Mouse (Mus musculus): ENCODE measurements at regions not wholly inside any gene's neighbourhood (a gene's known extent, or its start where the extent isn't known, plus 50 kb on each side); places are given as distances from the start of the nearest gene placed in this dataset.

DNA sequence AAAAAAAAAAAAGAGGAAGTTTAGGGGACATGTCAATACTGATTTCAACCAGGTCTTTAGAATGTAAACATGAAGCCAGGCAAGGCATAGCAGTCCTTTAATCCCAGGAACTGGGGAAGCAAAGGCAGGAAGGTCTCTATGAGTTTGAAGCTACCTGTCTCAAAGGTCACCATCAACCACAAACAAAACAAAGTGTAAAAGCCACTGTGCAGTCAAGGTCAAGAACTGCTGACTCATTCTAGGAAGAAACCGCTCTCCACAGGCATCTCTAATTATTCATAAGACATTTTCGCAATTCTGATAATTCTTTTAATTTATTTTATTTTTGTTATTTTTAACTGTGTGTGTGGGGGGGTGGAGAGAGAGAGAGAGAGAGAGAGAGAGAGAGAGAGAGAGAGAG, 364.0 kb downstream of the Cntnap4 start:
- no peak for DNase-seq (ENCODE audit: extremely low spot score in 1 of 2, low spot score in 1 of 2)

DNA sequence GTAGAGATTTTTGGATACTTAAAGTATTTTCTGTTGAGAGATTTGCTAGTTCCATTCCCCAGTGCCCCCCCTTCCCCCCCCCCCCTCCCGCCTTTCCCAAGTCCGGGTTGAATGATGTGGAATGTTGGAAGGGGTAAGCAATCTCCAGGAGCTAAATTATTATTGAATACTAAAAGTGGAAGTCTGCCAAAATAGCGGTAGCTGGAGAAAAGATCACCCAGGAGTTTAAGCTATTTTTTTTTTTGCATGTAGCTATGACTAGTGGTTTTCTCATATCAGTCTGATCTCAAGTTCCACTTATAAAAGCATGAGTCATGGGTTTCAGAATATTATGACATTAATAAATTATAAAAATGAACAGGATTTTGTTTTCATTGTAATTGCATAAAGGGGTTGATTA, 365.6 kb downstream of the Cntnap4 start:
- DNase-seq (ENCODE audit: extremely low spot score in 1 of 2, low spot score in 1 of 2): no peak

DNA sequence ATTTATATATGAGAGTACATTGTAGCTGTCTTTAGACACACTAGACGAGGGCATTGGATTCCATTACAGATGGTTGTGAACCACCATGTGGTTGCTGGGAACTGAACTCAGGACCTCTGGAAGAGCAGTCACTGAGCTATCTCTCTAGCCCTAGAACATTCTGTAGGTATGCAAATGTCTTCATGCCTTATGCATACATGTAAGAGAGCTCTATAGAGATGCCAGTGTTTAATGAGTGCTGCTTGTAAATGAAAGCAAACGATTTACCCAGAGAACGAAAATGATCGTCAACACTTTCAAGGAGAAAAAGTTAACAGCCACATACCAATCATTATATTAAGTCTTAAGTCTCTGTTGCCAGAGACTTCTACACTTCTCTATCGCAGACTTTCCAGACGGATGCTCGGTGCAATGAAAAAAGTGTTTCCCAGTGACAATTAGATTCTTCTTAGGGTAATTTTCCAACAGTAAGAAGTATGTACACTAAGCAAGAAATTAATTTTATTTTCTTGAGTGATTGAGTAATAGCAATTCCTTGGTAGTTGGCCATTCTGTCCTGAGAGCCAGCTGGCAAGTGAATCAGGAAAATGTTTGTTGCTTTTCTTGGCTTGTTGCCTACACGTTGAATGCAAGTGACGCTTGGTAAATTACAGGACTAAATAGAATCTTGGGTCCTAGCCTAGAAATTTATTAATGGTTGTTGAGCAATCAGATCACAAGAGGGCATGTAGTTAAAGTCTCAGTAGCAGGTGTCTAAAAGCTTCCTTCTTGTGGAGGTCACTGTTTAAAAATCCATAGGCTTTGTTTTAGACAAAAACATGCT, 366.3 kb downstream of the Cntnap4 start:
- DNase-seq (ENCODE audit: extremely low spot score in 1 of 2, low spot score in 1 of 2): peak in 1 of 2 experiments; percentile 30

DNA sequence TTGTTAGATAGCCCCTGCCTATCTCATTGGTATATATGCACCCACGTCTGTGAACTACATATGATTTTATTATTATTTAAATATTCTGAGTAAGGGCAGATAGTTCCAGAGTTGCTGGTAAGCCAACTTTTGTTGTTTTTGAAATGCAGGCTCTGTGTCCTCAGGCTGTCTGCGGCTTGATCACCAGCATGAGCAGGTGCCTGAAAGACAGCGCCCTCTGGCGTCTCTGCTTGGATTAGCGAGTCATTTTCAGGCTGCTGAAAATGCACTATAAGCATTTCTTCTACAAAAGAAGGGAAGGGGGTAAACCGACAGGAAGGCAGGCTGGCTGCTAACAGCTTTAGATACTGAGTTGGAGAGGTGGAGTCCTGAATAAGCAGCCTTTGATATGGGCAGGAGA, 402.6 kb downstream of the Cntnap4 start:
- DNase-seq (ENCODE audit: extremely low spot score in 1 of 2, low spot score in 1 of 2): peak; percentile 73 to 95

DNA sequence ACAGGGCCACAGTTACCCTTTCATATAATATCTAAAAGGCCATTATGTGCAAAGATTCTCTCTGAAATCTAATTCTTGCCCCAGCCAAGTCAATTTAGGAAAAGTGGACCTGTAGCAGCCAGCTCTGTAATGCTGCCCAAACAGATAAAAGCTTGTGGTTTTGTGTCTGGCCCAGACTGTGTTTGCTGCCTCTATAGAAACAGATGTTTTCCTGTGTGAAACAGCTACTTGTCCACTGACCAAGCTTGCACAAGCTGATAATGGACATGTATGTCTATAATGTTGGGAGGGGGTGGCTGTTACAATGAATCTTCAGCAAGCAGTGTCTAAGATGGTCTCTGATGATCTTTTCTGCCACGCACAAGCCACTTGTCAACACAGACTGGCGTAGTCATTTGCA, 405.9 kb downstream of the Cntnap4 start:
- DNase-seq (ENCODE audit: extremely low spot score in 1 of 2, low spot score in 1 of 2): no peak

DNA sequence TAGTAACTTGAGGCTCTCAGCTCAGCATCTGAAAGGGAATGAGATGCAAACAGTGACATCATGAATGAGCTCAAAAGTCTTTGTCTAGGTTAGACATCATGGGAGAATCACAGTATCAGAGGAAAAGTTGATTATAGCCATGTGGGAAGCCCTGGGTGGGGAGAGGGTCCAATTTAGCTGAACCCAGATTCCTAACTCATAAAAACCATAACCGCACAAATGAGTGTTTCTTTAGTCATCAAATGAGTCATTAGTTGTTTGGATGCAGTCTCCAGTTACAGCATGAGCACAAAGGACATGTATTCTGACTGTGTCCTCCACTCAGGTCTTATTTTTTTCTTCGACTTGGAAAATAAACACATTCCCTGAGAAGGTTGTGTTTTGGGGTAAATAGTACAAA, 406.5 kb downstream of the Cntnap4 start:
- DNase-seq (ENCODE audit: extremely low spot score in 1 of 2, low spot score in 1 of 2): no peak

DNA sequence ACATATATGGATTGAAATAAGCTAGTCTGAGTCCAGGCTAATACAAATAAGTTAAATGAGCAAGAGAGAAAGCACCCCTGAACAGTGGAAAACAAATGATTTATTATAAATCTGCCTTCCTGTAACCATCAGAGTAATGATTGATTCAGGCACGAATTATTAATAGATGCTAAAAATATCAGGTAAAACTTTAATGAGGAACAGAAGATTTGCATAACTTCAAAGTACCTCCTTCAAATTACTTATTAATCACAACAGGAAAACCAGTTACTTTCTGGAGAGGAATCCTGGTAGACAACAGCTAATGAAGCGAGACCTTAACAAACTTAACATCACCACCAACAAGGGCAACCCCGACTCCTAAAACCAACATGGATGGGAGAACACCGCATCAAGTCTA, 423.9 kb downstream of the Cntnap4 start:
- DNase-seq (ENCODE audit: extremely low spot score in 1 of 2, low spot score in 1 of 2): no peak

DNA sequence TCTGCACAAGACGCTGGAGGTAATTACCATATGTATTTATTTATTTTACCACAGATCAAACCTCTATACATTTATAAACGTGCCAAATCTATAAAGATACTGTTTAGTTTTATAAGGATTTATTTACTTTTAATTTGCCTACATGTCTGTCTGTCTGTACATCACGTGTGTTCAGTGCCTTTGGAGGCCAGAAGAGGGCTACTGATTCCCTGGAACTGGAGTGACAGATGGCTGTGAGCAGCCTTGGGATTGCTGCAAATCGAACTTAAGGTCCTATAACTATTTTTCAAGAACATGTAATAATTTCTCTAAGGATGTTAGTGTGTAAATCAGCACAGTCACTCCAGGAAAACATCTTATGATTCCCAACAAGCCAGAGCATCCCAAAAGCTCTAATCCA, 437.5 kb downstream of the Cntnap4 start:
- no peak for DNase-seq (ENCODE audit: extremely low spot score in 1 of 2, low spot score in 1 of 2)

DNA sequence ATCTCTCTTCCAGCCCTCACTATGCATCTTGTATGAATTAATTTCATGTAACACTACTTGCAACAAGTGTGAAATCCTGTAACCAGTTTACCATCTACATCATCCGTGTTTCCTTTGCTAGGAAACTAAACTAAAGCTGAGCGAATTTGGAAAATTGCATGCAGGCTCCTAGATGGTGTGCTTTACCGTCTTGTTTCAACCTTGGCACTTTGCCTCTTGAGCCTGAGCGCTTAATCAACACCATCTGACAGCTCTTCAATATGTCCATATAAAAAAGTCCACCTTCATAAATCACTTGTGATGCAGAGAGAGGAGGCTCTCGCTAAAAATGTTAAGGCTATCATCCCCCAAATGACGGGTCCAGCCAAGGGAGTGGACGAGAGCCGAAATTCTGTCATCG, 459.0 kb downstream of the Cntnap4 start:
- no peak for DNase-seq (ENCODE audit: extremely low spot score in 1 of 2, low spot score in 1 of 2)

DNA sequence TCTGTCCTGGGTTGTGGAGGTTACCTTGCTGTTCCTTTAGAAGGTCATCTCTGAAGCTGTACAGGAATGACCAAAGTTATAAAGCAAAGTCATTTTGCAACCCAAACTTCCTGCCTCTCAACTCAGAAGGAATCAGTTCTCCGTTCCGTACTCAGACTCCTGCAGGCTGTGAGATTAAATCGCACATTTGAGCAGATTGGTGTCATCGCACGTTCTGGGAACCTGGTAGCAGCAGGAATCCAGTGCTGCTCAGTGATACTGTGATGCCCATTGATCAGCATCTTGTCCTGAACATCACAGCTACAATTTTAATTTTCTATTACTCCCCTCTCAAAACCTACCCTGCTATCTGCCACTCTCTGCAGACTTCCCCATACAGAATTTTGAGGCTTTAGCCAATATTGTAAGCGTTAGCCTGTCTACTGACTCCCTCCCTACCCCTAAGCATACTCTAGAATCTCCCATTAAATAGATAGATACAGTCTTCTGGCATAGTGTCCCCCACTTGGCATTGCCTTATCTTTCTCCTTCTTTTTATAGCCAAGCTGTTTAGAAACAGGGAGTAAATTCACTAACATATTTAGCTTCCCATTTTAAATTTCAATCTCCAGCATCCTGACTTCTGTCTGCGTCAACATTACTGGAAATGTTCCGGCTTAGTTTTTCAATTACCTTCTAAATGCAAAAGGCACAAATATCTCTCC, 482.1 kb downstream of the Cntnap4 start:
- DNase-seq (ENCODE audit: extremely low spot score in 1 of 2, low spot score in 1 of 2): peak in 1 of 2 experiments; percentile 2

DNA sequence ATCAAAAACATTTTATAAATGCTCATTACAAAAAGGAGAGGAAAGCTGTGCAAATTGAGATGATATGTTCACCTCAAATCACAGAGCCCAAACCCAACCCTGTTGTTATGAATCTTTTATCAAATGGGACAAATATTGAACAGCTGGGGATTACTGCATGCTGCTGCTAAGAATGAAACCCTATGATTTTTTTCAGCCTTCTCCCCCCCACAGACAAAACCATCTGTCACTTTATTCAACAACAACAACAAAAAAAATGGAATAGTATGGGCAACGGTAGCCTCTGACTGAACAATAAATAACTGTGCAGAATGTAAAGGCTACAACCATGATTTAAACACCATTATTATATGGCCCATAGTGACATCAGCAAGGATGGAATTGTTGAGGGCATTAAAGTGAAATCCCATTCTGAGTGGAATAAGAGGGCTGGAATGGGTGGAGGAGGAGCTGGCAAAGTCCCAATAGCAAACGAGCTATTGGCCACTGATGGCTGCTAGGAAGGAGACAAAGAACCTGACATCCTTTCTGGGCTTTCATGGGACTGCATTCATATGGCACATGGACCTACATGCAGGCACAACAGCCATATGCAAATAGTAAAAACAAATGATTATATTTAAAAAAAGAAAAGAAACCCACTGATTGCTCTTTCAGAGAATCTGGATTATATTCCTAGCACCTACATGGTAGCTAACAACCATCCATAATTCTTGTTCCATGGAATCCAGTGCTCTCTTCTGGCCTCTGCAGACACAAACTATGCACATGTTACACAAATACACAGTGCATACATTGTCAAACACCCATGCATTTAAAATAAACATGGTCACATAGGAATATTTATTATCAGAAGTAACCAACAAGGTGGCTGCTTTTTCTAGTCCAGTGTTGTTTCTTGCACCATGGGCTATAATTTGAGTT, 495.7 kb downstream of the Cntnap4 start:
- no peak for DNase-seq (ENCODE audit: extremely low spot score in 1 of 2, low spot score in 1 of 2)

DNA sequence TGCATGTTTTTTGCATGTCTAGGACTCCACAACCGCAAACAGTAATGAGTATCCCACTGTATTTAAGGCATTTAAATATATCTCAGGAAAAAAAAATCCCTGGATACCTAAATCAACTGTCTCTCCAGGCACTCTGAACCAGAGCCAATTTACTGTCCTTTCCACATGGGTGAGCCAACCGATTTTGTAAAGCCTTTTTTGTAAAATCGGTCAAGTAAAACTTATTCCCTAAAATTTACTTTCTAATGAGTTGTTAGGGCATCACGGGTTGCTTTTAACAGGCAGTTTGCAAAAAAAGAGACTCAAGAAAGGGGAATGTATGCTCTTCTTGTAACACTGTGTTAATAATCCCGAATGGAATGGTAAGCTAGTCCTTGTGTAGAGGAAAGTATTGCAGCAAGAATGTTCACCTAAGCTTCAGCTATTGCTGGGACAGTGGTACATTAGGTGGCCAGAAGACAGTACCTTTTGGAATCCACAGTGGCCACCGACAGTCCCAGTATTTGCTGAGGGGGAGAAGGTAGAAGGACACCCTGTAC, 496.4 kb downstream of the Cntnap4 start:
- no peak for DNase-seq (ENCODE audit: extremely low spot score in 1 of 2, low spot score in 1 of 2)

DNA sequence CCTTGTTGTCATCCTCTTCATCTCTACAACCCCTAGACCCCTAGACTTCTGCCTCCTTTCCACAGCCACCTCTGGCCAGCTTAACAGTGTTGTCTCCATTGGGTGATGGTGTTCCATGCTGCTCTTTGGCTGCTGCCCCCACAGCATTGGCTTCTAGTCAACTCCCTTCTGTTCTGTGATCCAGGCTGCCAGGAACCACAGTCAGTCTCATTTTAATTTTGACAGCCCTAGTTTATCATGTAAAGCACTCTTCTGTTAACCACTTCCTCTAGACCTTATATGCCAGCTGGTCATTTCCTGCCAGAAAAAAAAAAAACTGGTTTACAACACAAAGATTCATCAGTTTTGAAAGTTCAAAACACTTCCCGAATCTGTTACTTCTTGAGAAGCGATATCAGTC, 514.1 kb downstream of the Cntnap4 start:
- DNase-seq (ENCODE audit: extremely low spot score in 1 of 2, low spot score in 1 of 2): peak in 1 of 2 experiments; percentile 3

DNA sequence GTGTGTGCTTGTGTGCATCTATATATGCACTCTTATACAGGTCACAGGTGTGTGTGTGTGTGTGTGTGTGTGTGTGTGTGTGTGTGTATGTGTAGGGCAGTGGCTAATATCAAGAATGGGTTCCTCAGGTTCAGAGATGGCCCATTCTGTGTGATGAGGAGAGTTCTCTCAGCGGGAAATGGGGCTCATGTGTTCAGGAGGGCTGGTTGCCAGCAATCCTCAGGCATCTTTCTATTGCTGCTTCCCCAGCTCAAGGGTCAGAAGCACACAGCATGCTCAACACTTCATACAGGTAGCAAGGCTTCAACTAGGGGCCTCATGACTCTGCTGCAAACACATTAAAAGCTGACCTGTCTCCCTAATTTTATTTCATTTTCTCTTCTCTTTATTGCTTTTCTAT, 517.7 kb downstream of the Cntnap4 start:
- DNase-seq (ENCODE audit: extremely low spot score in 1 of 2, low spot score in 1 of 2): no peak

DNA sequence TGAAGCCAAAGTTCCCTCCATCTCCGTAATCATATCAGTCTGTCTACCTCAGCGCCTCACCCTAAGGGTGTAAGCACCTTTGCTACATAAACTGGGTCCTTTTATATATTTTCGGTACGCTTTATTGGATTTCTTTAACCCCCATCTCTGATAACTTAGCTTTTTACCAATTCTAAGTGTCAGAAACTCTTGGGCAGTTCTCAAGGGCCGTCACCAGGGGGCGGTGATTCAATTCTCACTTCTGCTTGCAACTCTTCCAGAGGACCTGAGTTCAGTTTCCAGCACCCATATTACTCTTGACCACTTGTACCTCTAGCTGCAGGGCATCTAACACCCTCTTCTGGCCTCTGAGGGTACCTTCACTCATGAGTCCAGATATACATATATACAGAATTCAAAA, 523.7 kb upstream of the Mon1b start:
- no peak for DNase-seq (ENCODE audit: extremely low spot score in 1 of 2, low spot score in 1 of 2)

DNA sequence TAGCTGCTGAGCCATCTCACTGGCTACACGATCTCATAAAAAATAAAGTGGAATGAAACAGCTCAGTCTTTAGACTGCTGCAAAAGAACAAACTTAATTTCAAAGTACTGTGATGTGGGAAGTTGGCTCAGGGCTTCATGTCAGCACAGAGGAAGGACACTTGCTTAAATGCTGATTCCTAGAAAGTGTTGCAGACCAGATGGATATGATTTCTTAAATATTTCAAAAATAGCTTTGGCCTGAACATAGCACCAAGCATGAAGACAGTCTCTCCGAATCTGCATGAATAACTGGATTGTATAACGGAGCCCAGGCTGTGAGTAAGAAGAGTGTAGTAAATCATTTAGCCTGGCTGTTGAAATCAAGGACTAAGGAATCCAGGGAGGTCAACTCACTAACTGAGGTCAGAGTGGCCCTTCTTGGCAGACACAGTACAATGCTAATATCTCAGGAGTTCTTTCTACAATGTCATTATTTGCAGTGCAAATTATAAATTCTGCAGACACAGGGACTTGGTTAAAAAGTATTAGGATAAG, 521.2 kb upstream of the Mon1b start:
- peak; percentile 42 to 50 for DNase-seq (ENCODE audit: extremely low spot score in 1 of 2, low spot score in 1 of 2)

DNA sequence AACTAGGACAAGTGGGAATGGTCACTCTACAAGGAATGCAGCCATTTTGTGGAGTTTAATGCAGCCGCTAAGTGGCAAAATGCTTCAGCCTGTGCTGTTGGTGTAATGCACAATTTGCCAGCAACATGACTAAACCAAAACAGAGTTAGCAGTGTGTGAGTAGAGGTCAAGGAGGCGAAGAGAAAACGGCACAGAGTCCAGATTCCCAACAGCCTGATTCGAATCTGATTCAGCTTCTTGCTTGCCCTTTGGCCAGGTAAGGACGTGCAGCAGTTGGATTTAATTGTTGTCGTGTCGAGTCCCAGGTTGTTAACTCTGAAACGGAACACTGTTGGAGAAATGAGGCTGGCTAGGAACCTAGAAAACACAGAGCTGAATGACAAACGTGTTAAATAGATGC, 518.1 kb upstream of the Mon1b start:
- DNase-seq (ENCODE audit: extremely low spot score in 1 of 2, low spot score in 1 of 2): no peak

DNA sequence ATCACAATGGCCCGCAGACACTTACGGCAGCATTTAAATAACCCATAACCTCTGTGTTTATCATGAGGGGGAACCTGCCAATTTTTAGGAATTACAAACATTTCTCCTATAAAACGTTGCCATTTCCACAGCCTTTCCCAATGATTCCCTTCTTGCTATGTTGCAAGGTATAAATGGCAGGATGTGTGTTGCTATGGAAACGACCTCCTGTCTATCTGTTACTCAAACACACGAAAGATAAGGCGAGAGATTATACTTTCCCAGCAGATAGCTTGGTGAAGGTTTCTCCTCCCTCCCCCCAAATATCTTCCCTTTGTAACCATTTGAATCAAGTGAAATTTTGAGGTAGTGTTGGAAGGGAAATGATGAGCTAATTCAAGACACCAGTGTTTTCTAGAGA, 509.8 kb upstream of the Mon1b start:
- DNase-seq (ENCODE audit: extremely low spot score in 1 of 2, low spot score in 1 of 2): no peak

DNA sequence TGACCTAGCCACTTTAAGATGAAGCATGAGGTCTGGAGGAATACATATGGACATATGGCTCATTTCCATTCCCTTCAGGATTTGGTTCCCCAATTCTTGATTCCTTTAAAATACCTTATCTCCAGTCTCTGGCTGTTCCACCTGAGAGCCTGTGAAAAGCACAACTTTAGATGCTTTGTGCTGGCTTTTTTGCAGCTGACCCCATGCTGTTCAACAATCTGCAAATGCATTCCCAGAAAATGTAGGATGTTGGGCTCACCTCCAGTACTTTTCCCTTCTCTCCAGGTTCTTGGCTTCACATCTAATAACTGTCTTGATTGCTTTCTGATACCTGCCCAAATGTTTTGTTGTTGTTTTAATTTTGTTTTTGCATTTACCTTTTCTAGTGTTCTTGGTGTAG, 498.0 kb upstream of the Mon1b start:
- no peak for DNase-seq (ENCODE audit: extremely low spot score in 1 of 2, low spot score in 1 of 2)

DNA sequence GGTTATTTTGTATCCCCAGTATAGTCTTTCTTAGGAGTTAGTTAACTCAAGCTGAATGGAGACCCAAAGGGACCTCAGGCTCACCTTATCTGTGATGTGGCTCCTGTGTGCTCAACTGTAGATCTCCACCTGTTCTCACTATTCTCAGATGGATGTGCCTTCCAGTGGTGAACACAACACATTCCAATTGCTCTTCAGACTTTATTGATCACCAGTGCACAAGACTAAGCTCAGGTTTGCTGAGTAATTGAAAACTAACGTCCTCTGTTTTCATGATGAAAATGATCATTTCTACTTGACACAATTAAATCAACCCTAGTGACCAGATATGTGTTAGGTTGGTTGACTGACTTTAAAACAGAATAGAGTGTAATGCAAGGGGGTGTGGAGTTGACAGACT, 495.4 kb upstream of the Mon1b start:
- DNase-seq (ENCODE audit: extremely low spot score in 1 of 2, low spot score in 1 of 2): no peak

DNA sequence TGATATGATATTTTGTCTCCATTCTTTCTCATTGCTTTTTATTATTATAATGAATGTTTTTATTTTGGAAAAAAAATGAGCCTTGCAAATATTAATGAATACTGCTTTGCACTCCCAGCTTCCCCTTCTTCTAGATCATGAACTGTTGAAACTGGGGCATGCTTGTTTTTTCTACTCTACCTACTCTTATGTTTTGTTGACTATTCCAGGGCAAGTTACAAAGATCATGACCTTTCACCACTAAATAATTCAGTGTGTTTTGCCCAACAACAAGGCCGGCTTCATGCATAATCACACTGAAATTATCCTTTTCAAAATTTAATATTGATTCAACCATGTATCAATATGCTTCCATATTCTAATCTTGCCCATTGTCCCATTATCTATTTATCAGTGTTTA, 494.3 kb upstream of the Mon1b start:
- no peak for DNase-seq (ENCODE audit: extremely low spot score in 1 of 2, low spot score in 1 of 2)
